Mouse (Mus musculus) embryonic facial prominence, embryonic 15.5 days (tissue): ENCODE data around the gene Gm17175. TPM values are rescaled to one million over a fixed set of nuclear protein-coding genes. Genes with fewer than 3 reads are reported as not detected.
"Not testable (repeated sequence)": the region's sequence is repeated elsewhere in the genome, so short reads cannot be mapped to it uniquely, and the experiment has no call there.

Experiments used
- ATAC-seq: fragments of 200-750 bp; cut with Nextera tagmentation; 2 replicates; pipeline ENCODE4 v1.8.0; 2017; ENCODE audit warnings: low read depth, moderate TSS enrichment; ENCODE audit not compliant: insufficient number of reproducible peaks, low FRiP score, low TSS enrichment
- H3K27ac ChIP-seq: fragments of 300-500 bp; sonication (generic); replicated peaks from 2 replicates; pipeline ENCODE4 v1.5.1; 2015; ENCODE audit warnings: mild to moderate bottlenecking, inconsistent platforms
- H3K27me3 ChIP-seq: fragments of 300-500 bp; sonication (generic); 2 replicates; pipeline ENCODE4 v1.6.1; 2015; ENCODE audit warnings: inconsistent platforms
- H3K36me3 ChIP-seq: fragments of 300-500 bp; sonication (generic); 2 replicates; pipeline ENCODE4 v1.6.1; 2015; ENCODE audit warnings: mild to moderate bottlenecking, inconsistent platforms
- H3K4me1 ChIP-seq: fragments of 300-500 bp; sonication (generic); 2 replicates; pipeline ENCODE4 v1.6.1; 2015; ENCODE audit warnings: inconsistent platforms
- H3K4me2 ChIP-seq: fragments of 300-500 bp; sonication (generic); replicated peaks from 2 replicates; pipeline ENCODE4 v1.6.1; 2015; ENCODE audit warnings: mild to moderate bottlenecking, inconsistent platforms
- H3K4me3 ChIP-seq: fragments of 300-500 bp; sonication (generic); replicated peaks from 2 replicates; pipeline ENCODE4 v1.5.1; 2015; ENCODE audit warnings: mild to moderate bottlenecking, inconsistent platforms
- H3K9ac ChIP-seq: fragments of 300-500 bp; sonication (generic); 2 replicates; pipeline ENCODE4 v1.6.1; 2015; ENCODE audit warnings: inconsistent platforms
- H3K9me3 ChIP-seq: fragments of 300-500 bp; sonication (generic); replicated peaks from 2 replicates; pipeline ENCODE4 v1.6.1; 2016; ENCODE audit warnings: inconsistent platforms
- WGBS: fragments of 180-500 bp; shearing (Covaris S2); methylation state at CpG from one replicate; pipeline ENCODE4 v1.1.7; 2015; 5-methylcytosine and 5-hydroxymethylcytosine counted together
- polyA plus RNA-seq: library from polyadenylated mRNA; unstranded; fragments of >200 nt; fragmentation: Nextera tagmentation; extraction: Ambion mirVana; gene quantifications from 2 replicates; pipeline ENCODE4 v1.2.1, GENCODE M21; 2015

Gm17175 gene
- polyA plus RNA-seq, result not detected in 2 replicates

DNA sequence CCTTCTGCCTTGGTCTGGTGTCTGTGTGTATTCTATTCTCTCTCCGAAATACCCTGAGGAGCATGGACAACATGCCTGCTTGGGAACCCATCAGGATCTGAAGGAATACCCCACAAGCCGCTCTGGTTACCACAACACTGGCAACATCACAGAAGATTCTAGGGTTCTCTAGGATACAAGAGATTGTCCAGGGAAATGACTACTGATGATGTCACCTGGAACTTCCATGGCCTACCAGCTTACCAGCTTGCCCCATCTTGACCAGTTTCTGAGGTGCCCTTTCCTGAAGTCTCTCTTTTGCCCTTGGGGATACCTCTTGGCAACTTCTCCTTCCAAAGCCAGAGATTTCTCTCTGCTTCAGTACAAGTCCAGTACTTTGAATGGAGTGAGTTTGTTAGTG is at the start of gene Gm17175:
Gene Gm17175 (minus strand): TSS at position 101 of the 400 bp plus-strand sequence.
- H3K36me3 ChIP-seq, H3K4me2 ChIP-seq, ATAC-seq, H3K9ac ChIP-seq, H3K27ac ChIP-seq, H3K4me1 ChIP-seq, H3K9me3 ChIP-seq, H3K4me3 ChIP-seq, H3K27me3 ChIP-seq: not testable (repeated sequence)
- 90% methylated on average over 2 of the region's 2 CpGs for WGBS

- no peaks in the 10 kb centered on the region for H3K9me3 ChIP-seq
- H3K4me1 ChIP-seq, result no peaks in the 10 kb centered on the region
- no peak for ATAC-seq
- no peak within 1 kb of the TSS for H3K27ac ChIP-seq
- H3K36me3 ChIP-seq, result no peaks in the 10 kb centered on the region
- 80% methylated on average over 1 of the region's 1 CpGs for WGBS
- no peak within 1 kb of the TSS for H3K4me2 ChIP-seq
- no peak within 1 kb of the TSS for H3K9ac ChIP-seq
- no peaks in the 10 kb centered on the region for H3K27me3 ChIP-seq
- no peak within 1 kb of the TSS for H3K4me3 ChIP-seq
These were observed 37.3 kb upstream of the Gm17175 start, which contains the start of gene Gm17078 for GRCm38 (mm10) chr14:51611210-51611609. Gene Gm17078, minus strand, starts transcription at chr14:51611310.

DNA sequence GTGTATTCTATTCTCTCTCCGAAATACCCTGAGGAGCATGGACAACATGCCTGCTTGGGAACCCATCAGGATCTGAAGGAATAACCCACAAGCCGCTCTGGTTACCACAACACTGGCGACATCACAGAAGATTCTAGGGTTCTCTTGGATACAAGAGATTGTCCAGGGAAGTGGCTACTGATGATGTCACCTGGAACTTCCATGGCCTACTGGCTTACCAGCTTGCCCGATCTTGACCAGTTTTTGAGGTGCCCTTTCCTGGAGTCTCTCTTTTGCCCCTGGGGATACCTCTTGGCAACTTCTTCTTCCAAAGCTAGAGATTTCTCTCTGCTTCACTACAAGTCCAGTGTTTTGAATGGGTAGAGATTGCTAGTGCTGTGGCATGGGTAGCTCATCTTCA is 18.2 kb upstream of the Gm17175 start, which contains the start of gene Gm17174:
Gene Gm17174 (minus strand): TSS at position 101 of the 400 bp plus-strand sequence.
- H3K4me3 ChIP-seq, H3K27me3 ChIP-seq, H3K9ac ChIP-seq, H3K9me3 ChIP-seq, H3K4me1 ChIP-seq, H3K36me3 ChIP-seq, H3K4me2 ChIP-seq, ATAC-seq, H3K27ac ChIP-seq: not testable (repeated sequence)
- WGBS, result 93% methylated on average over 4 of the region's 4 CpGs

DNA sequence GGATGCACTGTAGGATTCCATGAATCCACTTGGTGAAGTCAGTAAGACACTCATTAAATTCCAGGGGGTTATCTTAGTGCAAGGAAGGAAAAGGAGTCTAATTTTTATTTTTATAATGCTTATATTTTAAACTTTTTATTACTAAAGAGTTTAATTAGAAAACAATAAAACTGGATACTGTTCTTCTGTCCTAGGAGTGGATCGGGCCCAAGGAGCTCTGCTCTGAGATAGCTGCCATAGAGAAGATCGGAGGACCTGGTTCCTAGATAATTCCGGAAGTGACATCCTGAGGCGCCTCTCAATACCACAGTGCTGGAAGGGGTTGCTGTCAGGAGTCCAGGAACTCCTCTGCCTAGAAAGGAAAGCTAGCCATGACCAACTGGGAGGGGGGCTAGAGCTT is 21.4 kb downstream of the Gm17175 start, which contains the start of gene Gm5622:
Gene Gm5622 (plus strand): TSS at position 301 of the 400 bp plus-strand sequence.
- Histone ChIP-seq H3K9ac (no peak within 1 kb of the TSS), H3K27me3 (no peaks in the 10 kb centered on the region), H3K4me1 (no peaks in the 10 kb centered on the region), H3K36me3 (no peaks in the 10 kb centered on the region), H3K4me3 (no peak within 1 kb of the TSS), H3K9me3 (no peaks in the 10 kb centered on the region), H3K4me2 (no peak within 1 kb of the TSS), H3K27ac (no peak within 1 kb of the TSS)
- no peak for ATAC-seq
- WGBS, result 89% methylated on average over 4 of the region's 4 CpGs

Other genes starting within 250 kb of the Gm17175 start
- not detected in 2 replicates for gene Gm7247, start 212.3 kb downstream of the Gm17175 start, polyA plus RNA-seq
- not detected in 2 replicates for gene Vmn2r88, start 163.2 kb downstream of the Gm17175 start, polyA plus RNA-seq
- not detected in 2 replicates for gene Vmn2r89, start 122.2 kb downstream of the Gm17175 start, polyA plus RNA-seq
- gene Gm5622, start 21.3 kb downstream of the Gm17175 start, polyA plus RNA-seq, result not detected in 2 replicates
- not detected in 2 replicates for gene Gm17174, start 18.1 kb upstream of the Gm17175 start, polyA plus RNA-seq
- not detected in 2 replicates for gene Gm17078, start 37.2 kb upstream of the Gm17175 start, polyA plus RNA-seq
- gene Gm4181, start 61.6 kb upstream of the Gm17175 start, polyA plus RNA-seq, result not detected in 2 replicates
- gene Gm17079, start 121.4 kb upstream of the Gm17175 start, polyA plus RNA-seq, result not detected in 2 replicates
- gene Gm5800, start 143.1 kb upstream of the Gm17175 start, polyA plus RNA-seq, result not detected in 2 replicates
- not detected in 2 replicates for gene Ang4, start 199.5 kb upstream of the Gm17175 start, polyA plus RNA-seq
- not detected in 2 replicates for gene AY358078, start 226.0 kb upstream of the Gm17175 start, polyA plus RNA-seq